Mouse (Mus musculus) left cerebral cortex, postnatal 10 days (tissue): Measurements from ENCODE around the gene Dcaf5. TPM values are rescaled to one million over a fixed set of nuclear protein-coding genes. Genes with fewer than 3 reads are reported as not detected.

Experiments
- DNase-seq, 2 experiments: peaks; one replicate each; pipeline ENCODE4 v3.0.0; 2021 to 2022; ENCODE audit warnings: low spot score in 2 of 2, mixed read lengths in 1 of 2; ENCODE audit errors: extremely low spot score in 1 of 2
- intact Hi-C: fragments of 180-260 bp; cut with DNase I; formaldehyde crosslinking; loops from one replicate; pipeline ENCODE4 v1.15.1; 2025
- total RNA-seq, 2 experiments: library from RNA; stranded (reverse); gene quantifications; 2 replicates each; pipeline ENCODE4 v1.2.3; 2021

The Dcaf5 gene
- total RNA-seq, 2 experiments from 2014 or later = 71.3 to 72.2 TPM

GRCm38 (mm10) chr12:80427683-80428082 lies 8.7 kb downstream of the Dcaf5 start:
- DNase-seq = no peak

GRCm38 (mm10) chr12:80415100-80415499 lies 21.3 kb downstream of the Dcaf5 start:
- DNase-seq = no peak
- intact Hi-C loops = no loop called here

More at GRCm38 (mm10) chr12:80427683-80428082, 8.7 kb downstream of the Dcaf5 start:
- intact Hi-C loops = no loop called here

- no peak for DNase-seq
These were observed 25.5 kb downstream of the Dcaf5 start for GRCm38 (mm10) chr12:80410855-80411254.

GRCm38 (mm10) chr12:80407824-80408223 lies 28.6 kb downstream of the Dcaf5 start:
- DNase-seq = peak in 1 of 2 experiments; percentile 37

More at GRCm38 (mm10) chr12:80410855-80411254, 25.5 kb downstream of the Dcaf5 start:
- intact Hi-C loops = no loop called here

GRCm38 (mm10) chr12:80406650-80407049 lies 29.8 kb downstream of the Dcaf5 start:
- DNase-seq = peak; percentile 20 to 54
- intact Hi-C loops = loop anchor here (2.0 kb wide), 1 partner anchor 30 kb away; the partner anchor contains the start of gene Dcaf5

More at GRCm38 (mm10) chr12:80407824-80408223, 28.6 kb downstream of the Dcaf5 start:
- intact Hi-C loops = loop anchor here (2.0 kb wide), 1 partner anchor 29 kb away; the partner anchor contains the start of gene Dcaf5

- intact Hi-C loops = no loop called here
- DNase-seq = no peak
These were observed 32.3 kb downstream of the Dcaf5 start for GRCm38 (mm10) chr12:80404139-80404538.

- intact Hi-C loops = no loop called here
These were observed 37.3 kb downstream of the Dcaf5 start for GRCm38 (mm10) chr12:80399147-80399546.

GRCm38 (mm10) chr12:80396397-80396796 lies 40.0 kb downstream of the Dcaf5 start:
- intact Hi-C loops = no loop called here
- DNase-seq = no peak

More at GRCm38 (mm10) chr12:80399147-80399546, 37.3 kb downstream of the Dcaf5 start:
- no peak for DNase-seq

- DNase-seq = no peak
- intact Hi-C loops = no loop called here
These were observed 41.1 kb downstream of the Dcaf5 start for GRCm38 (mm10) chr12:80395270-80395669.

- intact Hi-C loops = no loop called here
- peak in 1 of 2 experiments; percentile 31 for DNase-seq
These were observed 42.4 kb downstream of the Dcaf5 start for GRCm38 (mm10) chr12:80394045-80394444.

GRCm38 (mm10) chr12:80389448-80389847 lies 47.0 kb downstream of the Dcaf5 start:
- no peak for DNase-seq

GRCm38 (mm10) chr12:80387326-80387725 lies 49.1 kb downstream of the Dcaf5 start:
- intact Hi-C loops = loop anchor here (5.0 kb wide), 2 partner anchors 190 to 230 kb away; no protein-coding TSS in a partner anchor
- DNase-seq = peak in 1 of 2 experiments; percentile 25

More at GRCm38 (mm10) chr12:80389448-80389847, 47.0 kb downstream of the Dcaf5 start:
- intact Hi-C loops = loop anchor here (5.0 kb wide), 2 partner anchors 192 to 232 kb away; no protein-coding TSS in a partner anchor

- no peak for DNase-seq
- intact Hi-C loops = loop anchor here (5.0 kb wide), 2 partner anchors 188 to 228 kb away; no protein-coding TSS in a partner anchor
These were observed 51.0 kb downstream of the Dcaf5 start for GRCm38 (mm10) chr12:80385361-80385760.

- intact Hi-C loops = no loop called here
- DNase-seq = no peak
These were observed 52.9 kb downstream of the Dcaf5 start for GRCm38 (mm10) chr12:80383478-80383877.

GRCm38 (mm10) chr12:80382794-80383193 lies 53.6 kb downstream of the Dcaf5 start:
- no peak for DNase-seq
- intact Hi-C loops = no loop called here

GRCm38 (mm10) chr12:80379831-80380457 lies 56.5 kb downstream of the Dcaf5 start:
- intact Hi-C loops = no loop called here
- DNase-seq = peak; percentile 36 to 64

- intact Hi-C loops = no loop called here
- DNase-seq = no peak
These were observed 57.0 kb downstream of the Dcaf5 start for GRCm38 (mm10) chr12:80379393-80379792.

GRCm38 (mm10) chr12:80377604-80378003 lies 58.8 kb downstream of the Dcaf5 start:
- peak in 1 of 2 experiments; percentile 35 for DNase-seq
- intact Hi-C loops = no loop called here

- DNase-seq = no peak
- intact Hi-C loops = no loop called here
These were observed 60.7 kb downstream of the Dcaf5 start for GRCm38 (mm10) chr12:80375721-80376120.

GRCm38 (mm10) chr12:80374736-80375135 lies 61.7 kb downstream of the Dcaf5 start:
- DNase-seq = no peak
- intact Hi-C loops = no loop called here
